Mouse (Mus musculus): ENCODE measurements around the gene Lair1. TPM values are rescaled to one million over a fixed set of nuclear protein-coding genes. Genes with fewer than 3 reads are reported as not detected.

Gene Lair1
- polyA plus RNA-seq, 1 experiment from 2014 or later: 0.77 TPM

- Histone ChIP-seq H3K9ac (no peak overlapping the region), H3K27me3 (no peaks in the 10 kb centered on the region), H3K4me3 (no peak overlapping the region), H3K27ac (no peak overlapping the region), H3K36me3 (no peaks in the 10 kb centered on the region), H3K4me1 (no peaks in the 10 kb centered on the region), H3K9me3 (0 out of 2 replicates have a peak, but pooled peaks cover 2% of the 10 kb centered on the region), H3K4me2 (no peak overlapping the region)
- no peak for ATAC-seq (ENCODE audit: insufficient number of reproducible peaks, insufficient read depth, low FRiP score, low TSS enrichment, low read depth)
- 87% methylated on average over 3 of the region's 3 CpGs for WGBS
These were observed 105.6 kb downstream of the Lair1 start for GRCm38 (mm10) chr7:3957387-3957786.

Other genes with a start within 250 kb of the Lair1 start
- gene Gm15448, start 237.5 kb downstream of the Lair1 start, polyA plus RNA-seq (2015; fragmentation: Nextera tagmentation; extraction: Ambion mirVana): not detected in 2 replicates
- gene Pira2, start 218.2 kb downstream of the Lair1 start, polyA plus RNA-seq (2015; fragmentation: Nextera tagmentation; extraction: Ambion mirVana): 0.15 and 0.17 TPM in 2 replicates
- gene Gm14548, start 165.1 kb downstream of the Lair1 start, polyA plus RNA-seq (2015; fragmentation: Nextera tagmentation; extraction: Ambion mirVana): not detected in 2 replicates
- not detected in 2 replicates for gene Lilra6, start 147.7 kb downstream of the Lair1 start, polyA plus RNA-seq (2015; fragmentation: Nextera tagmentation; extraction: Ambion mirVana)
- 3.7 and 5.9 TPM in 2 replicates for gene Ttyh1, start 56.2 kb upstream of the Lair1 start, polyA plus RNA-seq (2015; fragmentation: Nextera tagmentation; extraction: Ambion mirVana)
- 66.7 and 67.8 TPM in 2 replicates for gene Leng8, start 73.8 kb upstream of the Lair1 start, polyA plus RNA-seq (2015; fragmentation: Nextera tagmentation; extraction: Ambion mirVana)
- 4.6 and 5.4 TPM in 2 replicates for gene Leng9, start 87.2 kb upstream of the Lair1 start, polyA plus RNA-seq (2015; fragmentation: Nextera tagmentation; extraction: Ambion mirVana)
- gene Cdc42ep5, start 101.7 kb upstream of the Lair1 start, polyA plus RNA-seq (2015; fragmentation: Nextera tagmentation; extraction: Ambion mirVana): 66.7 and 71.0 TPM in 2 replicates
- not detected in 2 replicates for gene Lilra5, start 174.6 kb upstream of the Lair1 start, polyA plus RNA-seq (2015; fragmentation: Nextera tagmentation; extraction: Ambion mirVana)

All from embryonic facial prominence, embryonic 13.5 days (tissue).